Mouse (Mus musculus) forebrain, embryonic 15.5 days (tissue): ENCODE measurements at regions not wholly inside any gene's neighbourhood (a gene's known extent, or its start where the extent isn't known, plus 50 kb on each side); places are given as distances from the start of the nearest gene placed in this dataset. TPM values are rescaled to one million over a fixed set of nuclear protein-coding genes. Genes with fewer than 3 reads are reported as not detected.
"Not testable (repeated sequence)": the region's sequence is repeated elsewhere in the genome, so short reads cannot be mapped to it uniquely, and the experiment has no call there.

Experiments
- ATAC-seq: fragments of 200-750 bp; cut with Nextera tagmentation; replicated peaks from 2 replicates; pipeline ENCODE4 v1.8.0; 2017; ENCODE audit warnings: mild to moderate bottlenecking, moderate TSS enrichment, moderate library complexity
- H3K27ac ChIP-seq: fragments of 300-500 bp; sonication (generic); replicated peaks from 2 replicates; pipeline ENCODE4 v1.5.1; 2015; ENCODE audit warnings: mild to moderate bottlenecking, inconsistent platforms
- H3K27me3 ChIP-seq: fragments of 300-500 bp; sonication (generic); 2 replicates; pipeline ENCODE4 v1.6.1; 2015; ENCODE audit warnings: inconsistent platforms
- H3K36me3 ChIP-seq: fragments of 300-500 bp; sonication (generic); 2 replicates; pipeline ENCODE4 v1.6.1; 2015; ENCODE audit warnings: mild to moderate bottlenecking, inconsistent platforms
- H3K4me1 ChIP-seq: fragments of 300-500 bp; sonication (generic); 2 replicates; pipeline ENCODE4 v1.6.1; 2015; ENCODE audit warnings: inconsistent platforms
- H3K4me2 ChIP-seq: fragments of 300-500 bp; sonication (generic); replicated peaks from 2 replicates; pipeline ENCODE4 v1.6.1; 2015; ENCODE audit warnings: mild to moderate bottlenecking, inconsistent platforms
- H3K4me3 ChIP-seq: fragments of 300-500 bp; sonication (generic); 2 replicates; pipeline ENCODE4 v1.5.1; 2015; ENCODE audit warnings: mild to moderate bottlenecking, inconsistent platforms
- H3K9ac ChIP-seq: fragments of 300-500 bp; sonication (generic); replicated peaks from 2 replicates; pipeline ENCODE4 v1.6.1; 2015; ENCODE audit warnings: mild to moderate bottlenecking, inconsistent platforms
- H3K9me3 ChIP-seq: fragments of 300-500 bp; sonication (generic); 2 replicates; pipeline ENCODE4 v1.6.1; 2016; ENCODE audit warnings: inconsistent platforms
- WGBS: fragments of 180-500 bp; shearing (Covaris S2); methylation state at CpG from one replicate; pipeline ENCODE4 v1.1.7; 2015; ENCODE audit warnings: mixed read lengths; 5-methylcytosine and 5-hydroxymethylcytosine counted together
- microRNA-seq: library from miRNA; unstranded; fragments of <30 nt; microRNA quantifications from one replicate; pipeline ENCODE4, GENCODE M21; 2016

DNA sequence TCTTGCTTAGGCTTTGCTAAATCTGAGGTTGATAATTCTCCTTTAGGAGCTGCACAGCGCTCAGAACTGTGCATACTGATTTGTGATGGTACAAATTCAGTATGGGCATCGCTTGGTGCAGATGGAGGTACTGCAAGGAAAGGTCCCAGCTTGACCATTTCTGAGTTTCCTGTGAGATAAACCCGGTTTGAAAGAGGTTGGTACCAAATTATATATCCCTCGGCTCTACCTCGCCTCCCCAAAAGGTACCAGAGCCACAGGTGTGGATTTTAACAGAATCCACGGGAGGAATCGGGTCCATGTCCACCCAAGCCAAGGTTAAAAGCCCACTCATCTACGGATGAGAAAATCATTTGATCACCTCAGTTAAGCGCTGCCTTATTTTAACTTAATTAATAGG lies 172.5 kb upstream of the Zfp808 start:
- not testable (repeated sequence) for H3K36me3 ChIP-seq, ATAC-seq, H3K27ac ChIP-seq, H3K27me3 ChIP-seq, H3K4me1 ChIP-seq, H3K4me2 ChIP-seq, H3K9me3 ChIP-seq, H3K4me3 ChIP-seq, H3K9ac ChIP-seq
- WGBS: 86% methylated on average over 9 of the region's 9 CpGs

DNA sequence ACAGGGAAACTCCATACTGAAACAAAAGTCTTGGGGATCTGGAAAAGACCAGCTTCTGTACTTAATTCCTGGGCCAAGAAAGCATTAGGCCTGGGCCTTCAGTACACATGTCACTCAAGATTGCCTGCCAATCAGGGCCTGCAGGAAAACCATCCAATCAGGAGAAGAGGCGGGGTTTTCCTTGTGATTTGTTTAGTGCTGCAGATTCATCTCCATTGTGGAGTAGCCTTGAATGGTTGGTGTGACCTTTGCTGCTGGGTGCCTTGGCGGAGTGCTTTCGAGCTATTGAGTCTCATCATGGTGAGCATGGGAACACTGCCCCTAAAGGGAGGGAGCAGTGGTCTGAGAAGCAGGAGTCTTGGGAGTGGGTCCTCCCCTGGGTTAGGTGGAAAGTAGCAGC lies 150.8 kb upstream of the Zfp808 start:
- not testable (repeated sequence) for H3K4me3 ChIP-seq, H3K9me3 ChIP-seq, H3K9ac ChIP-seq, H3K27me3 ChIP-seq, ATAC-seq, H3K36me3 ChIP-seq, H3K4me1 ChIP-seq, H3K27ac ChIP-seq, H3K4me2 ChIP-seq
- 93% methylated on average over 3 of the region's 3 CpGs for WGBS

DNA sequence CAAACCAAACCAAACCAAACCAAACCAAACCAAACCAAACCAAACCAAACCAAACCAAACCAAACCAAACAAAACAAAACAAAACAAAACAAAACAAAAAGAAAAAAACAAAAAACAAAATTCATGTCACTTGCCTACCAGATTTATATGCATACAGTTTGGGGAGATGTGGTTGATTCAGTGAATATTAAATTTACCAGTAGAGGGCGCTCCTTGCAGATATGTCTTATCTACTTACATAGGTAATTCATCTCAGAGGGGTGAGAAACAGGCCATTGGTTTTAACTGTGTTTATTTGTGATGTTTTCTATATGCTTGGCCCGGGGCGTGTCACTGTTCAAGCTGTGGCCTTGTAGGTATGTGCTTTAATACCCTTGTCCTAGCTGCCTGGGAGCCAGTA lies 133.2 kb upstream of the Zfp808 start:
- not testable (repeated sequence) for ATAC-seq, H3K4me3 ChIP-seq, H3K27ac ChIP-seq, H3K27me3 ChIP-seq, H3K9ac ChIP-seq, H3K36me3 ChIP-seq, H3K9me3 ChIP-seq, H3K4me1 ChIP-seq, H3K4me2 ChIP-seq
- 61% methylated on average over 3 of the region's 3 CpGs for WGBS

DNA sequence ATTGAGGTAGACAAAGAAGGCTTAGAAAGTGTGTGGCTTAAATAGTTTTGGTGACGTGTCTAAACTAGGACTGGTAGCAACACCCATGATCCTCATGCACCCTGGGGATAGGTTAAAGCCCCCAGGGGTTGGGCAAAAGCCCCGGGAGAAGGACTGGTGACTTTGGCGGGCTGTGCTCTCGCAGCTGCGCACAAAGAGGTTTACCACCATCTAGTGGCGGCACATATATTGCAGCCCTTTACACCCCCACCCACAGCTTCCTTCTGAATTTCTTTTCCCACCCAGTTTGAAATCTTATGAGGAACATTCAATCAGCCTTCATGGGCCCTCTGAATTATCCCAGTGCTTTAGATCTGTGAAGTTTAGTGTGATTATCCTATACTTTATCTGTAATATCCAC lies 130.9 kb upstream of the Zfp808 start:
- ATAC-seq, H3K4me1 ChIP-seq, H3K4me2 ChIP-seq, H3K27ac ChIP-seq, H3K27me3 ChIP-seq, H3K36me3 ChIP-seq, H3K9me3 ChIP-seq, H3K4me3 ChIP-seq, H3K9ac ChIP-seq: not testable (repeated sequence)
- 8% methylated on average over 6 of the region's 6 CpGs for WGBS

DNA sequence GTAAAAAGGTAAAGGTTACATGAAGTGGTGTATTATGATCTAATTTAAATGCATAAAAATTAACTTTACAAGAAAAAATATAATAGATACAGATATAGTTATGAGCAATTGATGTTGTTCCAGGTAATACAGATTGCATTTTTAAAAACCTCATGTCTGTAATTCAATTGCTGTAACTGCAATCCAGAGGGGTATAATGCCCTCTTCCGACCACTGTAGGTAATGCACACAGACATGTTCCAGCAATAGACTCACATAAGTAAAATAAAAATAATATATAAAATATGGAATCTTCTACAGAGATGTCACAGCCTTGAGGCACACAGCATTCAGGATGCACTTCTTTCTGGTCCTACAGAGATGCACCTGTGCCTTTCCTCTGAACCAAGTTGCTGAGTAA lies 122.4 kb upstream of the Zfp808 start:
- H3K9me3 ChIP-seq, H3K4me1 ChIP-seq, ATAC-seq, H3K4me3 ChIP-seq, H3K4me2 ChIP-seq, H3K9ac ChIP-seq, H3K27me3 ChIP-seq, H3K36me3 ChIP-seq, H3K27ac ChIP-seq: not testable (repeated sequence)
- WGBS: 76% methylated on average over 1 of the region's 1 CpGs

DNA sequence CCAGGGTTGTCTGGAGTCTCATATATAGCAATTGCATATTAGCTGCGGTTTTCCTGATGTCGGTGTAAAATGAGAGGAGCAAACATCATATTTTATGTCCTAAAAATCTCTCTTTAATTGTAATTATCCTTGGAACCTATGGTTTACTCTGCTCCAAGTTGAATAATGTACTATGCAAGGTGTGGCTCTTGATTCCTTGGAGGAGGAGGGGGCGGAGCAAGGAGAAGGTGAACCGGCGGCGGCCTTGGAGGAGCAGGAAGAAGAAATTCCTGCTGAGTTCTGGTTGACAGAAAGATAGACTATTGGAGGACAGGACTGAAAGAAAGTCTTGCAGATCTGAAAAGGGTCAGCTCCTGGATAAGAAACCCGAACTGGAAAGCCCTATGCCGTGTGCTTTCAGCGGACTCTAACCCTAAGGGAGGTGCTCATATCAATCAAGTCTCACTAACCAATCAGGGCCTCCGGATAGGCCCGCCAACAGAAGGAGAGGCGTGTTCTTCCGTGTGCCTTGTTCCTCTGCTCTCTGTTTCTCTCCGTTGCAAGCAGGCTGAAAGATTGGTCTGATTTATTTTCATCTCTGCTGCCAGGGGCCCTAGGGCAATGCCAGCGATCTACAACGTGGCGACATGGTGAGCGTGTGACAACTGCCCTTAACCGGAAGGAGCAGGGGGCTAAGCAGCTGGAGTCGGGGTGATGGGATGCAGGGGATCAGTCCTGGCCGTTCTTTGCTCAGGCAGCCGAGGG lies 114.1 kb upstream of the Zfp808 start:
- not testable (repeated sequence) for H3K9me3 ChIP-seq, H3K27me3 ChIP-seq, H3K4me1 ChIP-seq, H3K36me3 ChIP-seq
- Histone ChIP-seq H3K4me3 (peak overlapping the region; percentile 65), H3K27ac (peak overlapping the region; percentile 76), H3K9ac (peak overlapping the region; percentile 81), H3K4me2 (peak overlapping the region; percentile 60)
- peak; percentile 94 for ATAC-seq
- 2% methylated on average over 22 of the region's 22 CpGs for WGBS

DNA sequence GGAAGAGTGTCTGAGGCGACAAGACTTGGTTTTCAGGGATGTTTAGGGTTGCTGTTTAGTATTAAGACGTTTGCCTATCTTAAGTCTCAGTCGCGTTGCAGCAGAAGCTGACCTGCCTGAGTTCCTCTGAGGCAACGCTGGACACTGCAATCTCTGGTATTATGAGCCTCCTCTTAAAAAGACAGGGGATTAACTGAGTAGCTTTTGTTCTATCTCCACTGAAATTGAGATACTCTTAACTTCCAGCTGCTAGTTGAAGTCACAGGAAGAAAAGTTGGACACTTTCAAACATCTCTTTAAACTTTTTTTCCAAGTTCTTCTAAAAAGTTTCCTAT lies 113.6 kb upstream of the Zfp808 start:
- Histone ChIP-seq H3K9ac (peak overlapping the region; percentile 81), H3K27ac (peak overlapping the region; percentile 76), H3K4me2 (peak overlapping the region; percentile 60), H3K4me3 (peak overlapping the region; percentile 65)
- not testable (repeated sequence) for ATAC-seq, H3K9me3 ChIP-seq, H3K4me1 ChIP-seq, H3K36me3 ChIP-seq, H3K27me3 ChIP-seq
- 0% methylated on average over 5 of the region's 5 CpGs for WGBS

DNA sequence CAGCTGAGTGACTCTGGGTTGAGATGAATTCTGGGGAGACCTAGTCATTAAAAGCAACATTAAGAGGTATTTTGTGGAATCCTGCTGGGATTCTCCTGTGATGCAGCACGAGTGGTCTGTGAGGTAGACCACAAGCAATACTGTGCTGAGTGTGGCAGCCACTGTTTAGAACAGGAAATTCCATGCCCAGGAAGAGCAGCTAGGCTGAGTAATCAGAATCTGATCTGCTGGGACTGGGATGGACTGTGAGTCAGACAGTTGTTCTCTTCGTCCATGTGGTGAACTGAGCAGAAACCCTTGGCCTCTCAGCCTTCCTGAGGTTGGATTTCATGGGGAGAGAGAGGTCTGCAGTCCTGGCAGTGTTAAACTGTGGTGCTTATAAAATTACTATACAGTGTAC lies 92.0 kb upstream of the Zfp808 start:
- not testable (repeated sequence) for H3K4me3 ChIP-seq, H3K9me3 ChIP-seq, H3K27ac ChIP-seq, H3K9ac ChIP-seq, H3K27me3 ChIP-seq, H3K4me2 ChIP-seq, H3K4me1 ChIP-seq, H3K36me3 ChIP-seq, ATAC-seq
- 91% methylated on average over 2 of the region's 2 CpGs for WGBS

DNA sequence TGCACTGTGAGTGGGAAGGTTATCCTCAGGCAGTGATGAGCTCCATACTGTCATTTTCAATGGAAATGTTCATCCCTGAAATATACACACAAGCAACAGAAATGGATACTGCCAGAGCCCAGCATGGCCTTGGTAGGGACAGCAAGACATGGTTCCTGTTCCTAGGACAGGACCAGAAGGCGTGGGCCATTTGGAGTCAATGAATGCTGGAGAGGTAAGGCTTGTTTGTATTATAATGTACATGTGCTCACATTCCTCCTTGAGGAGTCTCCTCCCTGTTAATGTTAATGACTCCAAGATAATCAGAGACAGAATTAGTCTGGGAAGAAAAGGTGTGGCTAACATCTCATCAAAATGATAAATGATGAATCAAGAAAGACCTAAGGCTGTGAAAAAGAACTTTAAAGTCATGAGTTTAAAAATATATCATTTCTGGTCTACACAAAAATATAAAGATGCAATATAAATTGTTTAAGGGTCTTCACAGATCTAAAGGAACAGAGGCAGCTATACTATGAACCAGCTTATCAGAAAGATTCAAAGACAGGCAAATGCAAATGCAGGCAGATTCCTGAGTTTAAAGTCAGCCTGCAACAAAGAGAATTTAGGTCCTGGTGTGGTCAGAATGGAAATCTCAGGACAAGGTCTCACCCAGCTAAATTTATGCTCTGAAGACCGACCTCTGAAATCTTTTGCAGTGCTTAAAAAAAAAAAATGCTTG lies 51.6 kb upstream of the Zfp808 start:
- not testable (repeated sequence) for H3K36me3 ChIP-seq, H3K4me3 ChIP-seq, H3K27ac ChIP-seq, H3K4me2 ChIP-seq, ATAC-seq, H3K27me3 ChIP-seq, H3K9me3 ChIP-seq, H3K9ac ChIP-seq, H3K4me1 ChIP-seq
- 72% methylated on average over 2 of the region's 2 CpGs for WGBS

DNA sequence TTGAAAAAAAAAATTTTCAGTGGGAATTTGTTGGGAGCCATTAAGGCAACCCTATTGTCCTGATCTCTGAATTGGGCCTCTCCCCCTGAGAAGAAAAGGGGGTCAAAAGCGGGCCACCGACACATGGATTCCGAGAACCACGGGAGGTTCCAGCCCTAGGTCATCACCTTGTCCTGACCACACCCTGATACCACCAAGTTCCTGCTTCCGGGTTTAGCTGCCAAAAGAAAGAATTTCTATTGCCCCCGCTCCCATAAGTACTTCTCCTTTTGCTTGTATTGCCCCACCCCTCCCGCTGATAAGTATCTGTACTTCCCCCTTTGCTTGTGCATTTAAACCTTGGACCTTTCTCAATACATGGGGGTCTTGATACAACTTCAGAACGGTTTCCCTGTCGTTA lies 50.8 kb upstream of the Zfp808 start:
- not testable (repeated sequence) for H3K4me2 ChIP-seq, H3K36me3 ChIP-seq, ATAC-seq, H3K9me3 ChIP-seq, H3K4me1 ChIP-seq, H3K9ac ChIP-seq, H3K27me3 ChIP-seq, H3K4me3 ChIP-seq, H3K27ac ChIP-seq
- WGBS: 91% methylated on average over 9 of the region's 9 CpGs

Small RNAs in the stretch of these regions (microRNA-seq; reads per million reads assigned to microRNA genes)
- not detected for gene Gm25649
